Mouse (Mus musculus): ENCODE measurements around the gene Olfr465-ps1.

- TF ChIP-seq CTCF (IDR thresholded peaks at IDR 0.05; ENCODE audit: extremely low read depth, insufficient read depth, low read length) (no peak), POLR2A (IDR thresholded peaks at IDR 0.05; ENCODE audit: extremely low read depth, insufficient read depth, low read length) (no peak)
These were observed 36.2 kb downstream of the Olfr465-ps1 start for GRCm38 (mm10) chr13:65174102-65174501.

Data from cortical plate, adult 2 months (tissue).